Mouse (Mus musculus): ENCODE data around the gene Tmem258. TPM values are rescaled to one million over a fixed set of nuclear protein-coding genes. Genes with fewer than 3 reads are reported as not detected.

The Tmem258 gene
- polyA plus RNA-seq, 1 experiment from 2014 or later: 471 TPM

DNA sequence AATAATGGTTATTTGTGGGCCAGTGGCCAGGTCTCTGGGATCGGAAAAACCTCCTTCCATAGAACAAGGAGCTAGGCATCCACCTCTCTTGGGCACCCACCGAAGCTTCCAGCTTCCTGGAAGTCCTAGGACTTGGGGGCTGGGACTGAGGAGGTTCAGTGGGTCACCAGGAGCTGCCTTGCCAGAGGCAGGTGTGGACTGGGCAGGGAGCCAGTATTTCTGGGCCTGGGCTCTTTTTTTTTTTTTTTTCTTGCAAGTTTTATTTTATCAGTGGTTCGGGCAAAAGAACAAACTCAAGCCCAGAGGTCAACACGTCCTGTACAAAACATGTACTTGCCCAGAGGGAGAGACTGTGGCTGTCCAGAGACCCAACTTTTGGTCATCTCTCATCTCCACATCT is 22.0 kb downstream of the Tmem258 start:
- H3K27me3 ChIP-seq: no peaks in the 10 kb centered on the region
- no peak overlapping the region for H3K9ac ChIP-seq
- ATAC-seq (ENCODE audit: insufficient number of reproducible peaks, low FRiP score, low TSS enrichment, low read depth): no peak
- no peaks in the 10 kb centered on the region for H3K36me3 ChIP-seq
- no peak overlapping the region for H3K27ac ChIP-seq
- H3K4me1 ChIP-seq: peaks cover 13% of the 10 kb centered on the region
- no peak overlapping the region for H3K4me2 ChIP-seq
- no peaks in the 10 kb centered on the region for H3K9me3 ChIP-seq
- WGBS: 68% methylated on average over 4 of the region's 4 CpGs
- no peak overlapping the region for H3K4me3 ChIP-seq

DNA sequence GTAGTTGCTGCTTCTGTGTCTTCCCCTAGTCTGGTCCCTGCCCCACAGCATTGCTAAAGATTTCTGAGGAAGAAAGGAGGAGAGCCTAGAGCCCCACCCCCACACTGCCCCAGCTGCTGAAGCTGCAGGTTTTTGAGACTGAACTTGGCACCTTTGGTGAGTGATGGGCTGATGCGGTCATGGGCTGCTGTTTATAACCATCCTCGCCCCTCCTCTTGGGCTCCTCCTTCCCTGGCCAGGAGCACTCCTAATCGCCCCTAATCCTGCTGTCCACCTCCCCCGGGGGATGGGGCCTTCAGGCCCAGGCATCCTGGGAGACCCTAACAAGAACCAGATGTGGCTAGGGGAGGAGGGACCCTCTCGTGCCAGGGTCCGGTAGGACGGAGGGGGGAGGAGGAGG is 27.2 kb downstream of the Tmem258 start:
- WGBS: 12% methylated on average over 7 of the region's 7 CpGs
- Histone ChIP-seq H3K27me3 (0 out of 2 replicates have a peak, but pooled peaks cover 3% of the 10 kb centered on the region), H3K27ac (no peak overlapping the region), H3K4me2 (no peak overlapping the region), H3K9ac (no peak overlapping the region), H3K4me1 (peaks cover 13% of the 10 kb centered on the region), H3K36me3 (no peaks in the 10 kb centered on the region), H3K9me3 (no peaks in the 10 kb centered on the region), H3K4me3 (no peak overlapping the region)
- no peak for ATAC-seq (ENCODE audit: insufficient number of reproducible peaks, low FRiP score, low TSS enrichment, low read depth)

DNA sequence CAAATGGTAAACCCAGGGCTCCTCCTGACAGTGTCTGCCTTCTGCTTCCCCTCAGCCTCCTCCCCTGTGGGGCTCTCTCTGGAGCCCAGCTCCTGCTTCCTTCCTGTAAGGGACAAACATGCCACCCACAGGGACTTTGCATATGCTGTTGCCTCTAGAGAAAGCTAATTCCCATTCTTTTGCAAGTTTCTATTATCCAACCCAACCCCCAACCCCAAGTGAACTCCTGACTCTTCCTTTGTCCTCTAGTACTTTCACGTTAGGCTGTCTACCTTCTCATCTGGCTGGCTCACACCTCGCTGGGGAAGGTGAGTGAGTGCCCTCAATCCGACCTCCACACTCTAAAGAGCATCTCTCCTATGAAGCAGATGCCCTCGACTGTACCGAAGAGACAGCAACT is 28.1 kb downstream of the Tmem258 start:
- Histone ChIP-seq H3K36me3 (no peaks in the 10 kb centered on the region), H3K9ac (no peak overlapping the region), H3K9me3 (no peaks in the 10 kb centered on the region), H3K27ac (no peak overlapping the region), H3K27me3 (0 out of 2 replicates have a peak, but pooled peaks cover 3% of the 10 kb centered on the region), H3K4me3 (no peak overlapping the region), H3K4me1 (peaks cover 13% of the 10 kb centered on the region), H3K4me2 (no peak overlapping the region)
- WGBS: 22% methylated on average over 5 of the region's 5 CpGs
- no peak for ATAC-seq (ENCODE audit: insufficient number of reproducible peaks, low FRiP score, low TSS enrichment, low read depth)

DNA sequence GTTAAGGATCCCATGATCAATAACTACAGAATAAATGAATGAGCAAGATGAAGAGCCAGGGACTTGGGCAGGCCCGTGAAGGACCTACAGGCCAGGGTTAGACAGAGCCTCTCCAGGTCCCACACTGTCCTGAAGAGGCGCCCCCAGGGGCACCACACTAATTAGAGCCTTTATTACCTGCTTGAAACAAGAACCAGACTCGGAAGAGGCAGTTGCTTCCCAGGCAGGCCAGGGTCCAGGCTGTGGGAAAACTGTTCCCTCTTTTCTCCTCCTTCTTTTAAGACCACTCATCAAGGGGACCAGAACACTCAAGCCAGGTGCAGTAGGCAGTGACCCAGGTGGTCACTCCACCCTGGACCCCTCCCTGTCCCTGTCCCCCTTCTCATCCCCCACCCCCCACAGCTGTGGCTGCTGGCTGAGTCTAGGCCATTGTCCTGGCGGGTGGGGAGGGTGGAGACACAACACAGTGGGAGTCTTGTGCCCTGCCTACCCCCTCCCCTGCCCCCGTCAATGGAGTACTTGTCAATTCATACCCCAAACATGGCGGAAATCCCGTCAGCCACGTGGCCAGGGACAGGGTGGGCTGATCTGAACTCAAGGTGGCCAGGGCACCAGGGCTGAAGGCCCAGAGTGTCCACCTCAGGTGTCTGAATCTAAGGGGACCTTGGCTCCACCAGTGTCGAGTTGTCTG is 28.7 kb downstream of the Tmem258 start:
- no peak overlapping the region for H3K27ac ChIP-seq

DNA sequence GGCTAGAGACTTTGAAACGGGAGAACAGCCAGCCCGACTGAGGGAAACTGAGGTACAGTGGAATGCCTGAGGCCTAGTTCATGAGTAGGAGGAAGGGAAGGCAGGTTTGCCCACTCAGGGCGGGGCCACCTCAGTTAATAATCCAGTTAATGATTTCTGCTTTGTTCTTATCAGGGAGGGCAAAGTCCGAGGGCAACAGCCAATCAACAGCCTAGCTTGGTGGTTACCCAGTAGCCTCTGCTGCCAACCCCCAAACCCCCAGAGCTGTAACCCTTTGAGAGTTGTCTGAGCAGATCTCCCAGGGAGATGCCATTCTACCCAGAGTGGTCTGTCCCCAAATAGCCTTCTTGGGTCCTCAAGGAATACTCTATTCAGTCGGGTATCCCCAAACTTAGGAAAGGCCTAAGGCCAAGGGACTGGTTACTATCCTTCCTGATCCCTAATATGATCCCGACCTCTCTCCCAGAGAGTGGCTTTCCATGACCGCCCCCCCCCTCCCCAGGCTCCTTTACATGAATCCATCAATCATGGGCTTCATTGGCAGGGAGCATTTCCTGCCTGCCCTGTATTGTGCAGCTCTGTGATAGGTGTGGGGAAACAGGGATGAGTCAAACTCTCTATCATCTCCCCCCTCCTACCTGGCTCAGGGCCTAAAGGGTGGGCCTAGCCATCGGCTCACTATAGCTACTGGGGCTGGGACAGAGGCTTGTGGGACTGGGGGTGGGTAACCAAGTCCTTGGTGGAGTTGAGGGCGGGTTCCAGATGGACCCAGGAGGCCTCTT is 32.2 kb downstream of the Tmem258 start:
- Histone ChIP-seq H3K27me3 (peaks cover 9% of the 10 kb centered on the region; the same call in 1 of the 2 replicates), H3K4me2 (no peak overlapping the region), H3K27ac (no peak overlapping the region), H3K36me3 (no peaks in the 10 kb centered on the region), H3K4me1 (peaks cover 24% of the 10 kb centered on the region), H3K9ac (no peak overlapping the region), H3K4me3 (no peak overlapping the region), H3K9me3 (no peaks in the 10 kb centered on the region)
- no peak for ATAC-seq (ENCODE audit: insufficient number of reproducible peaks, low FRiP score, low TSS enrichment, low read depth)
- WGBS: 75% methylated on average over 9 of the region's 9 CpGs

More for the DNA sequence above, 28.7 kb downstream of the Tmem258 start:
- no peak for ATAC-seq (ENCODE audit: insufficient number of reproducible peaks, low FRiP score, low TSS enrichment, low read depth)
- no peak overlapping the region for H3K4me3 ChIP-seq
- H3K4me2 ChIP-seq: no peak overlapping the region
- H3K4me1 ChIP-seq: peaks cover 13% of the 10 kb centered on the region
- WGBS: 29% methylated on average over 9 of the region's 9 CpGs
- H3K36me3 ChIP-seq: no peaks in the 10 kb centered on the region
- no peak overlapping the region for H3K9ac ChIP-seq
- H3K27me3 ChIP-seq: 0 out of 2 replicates have a peak, but pooled peaks cover 3% of the 10 kb centered on the region
- no peaks in the 10 kb centered on the region for H3K9me3 ChIP-seq

DNA sequence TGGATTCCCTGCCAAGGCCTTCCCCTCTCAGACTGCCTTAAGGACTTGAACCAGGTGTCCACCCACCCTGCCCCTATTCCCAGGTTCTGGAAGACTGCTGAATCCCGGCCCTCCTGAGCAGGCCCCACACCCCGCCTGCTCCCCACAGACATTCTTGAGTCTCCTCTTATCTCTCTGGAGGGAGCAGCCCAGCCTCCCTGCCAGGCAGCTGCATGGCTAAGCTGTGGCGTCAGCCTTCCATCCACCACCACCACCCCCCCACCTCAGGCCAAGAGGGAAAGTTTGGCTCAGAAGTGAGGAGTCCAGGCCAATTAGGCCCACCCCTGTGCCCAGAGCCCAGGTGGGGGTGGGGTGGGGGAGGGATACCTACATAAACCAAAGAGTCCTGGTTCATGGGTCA is 34.7 kb downstream of the Tmem258 start:
- Histone ChIP-seq H3K9ac (no peak overlapping the region), H3K4me3 (no peak overlapping the region), H3K4me2 (no peak overlapping the region), H3K27me3 (peaks cover 6% of the 10 kb centered on the region; the same call in 1 of the 2 replicates), H3K4me1 (peaks cover 18% of the 10 kb centered on the region), H3K9me3 (no peaks in the 10 kb centered on the region), H3K36me3 (no peaks in the 10 kb centered on the region), H3K27ac (no peak overlapping the region)
- 54% methylated on average over 3 of the region's 3 CpGs for WGBS
- no peak for ATAC-seq (ENCODE audit: insufficient number of reproducible peaks, low FRiP score, low TSS enrichment, low read depth)

- H3K27me3 ChIP-seq: peaks cover 6% of the 10 kb centered on the region; the same call in 1 of the 2 replicates
These were observed 35.6 kb downstream of the Tmem258 start for GRCm38 (mm10) chr19:10239419-10239818.

GRCm38 (mm10) chr19:10239975-10240653 is 36.3 kb downstream of the Tmem258 start:
- peak overlapping the region; percentile 35 for H3K9ac ChIP-seq
- H3K27me3 ChIP-seq: peaks cover 6% of the 10 kb centered on the region; the same call in 1 of the 2 replicates
- WGBS: 4% methylated on average over 26 of the region's 26 CpGs
- peak overlapping the region; percentile 49 for H3K4me3 ChIP-seq
- H3K36me3 ChIP-seq: no peaks in the 10 kb centered on the region
- H3K27ac ChIP-seq: no peak overlapping the region
- peaks cover 18% of the 10 kb centered on the region for H3K4me1 ChIP-seq
- H3K4me2 ChIP-seq: peak overlapping the region; percentile 92
- no peaks in the 10 kb centered on the region for H3K9me3 ChIP-seq
- no peak; the same call in 1 of the 2 replicates for ATAC-seq (ENCODE audit: insufficient number of reproducible peaks, low FRiP score, low TSS enrichment, low read depth)

More at GRCm38 (mm10) chr19:10239419-10239818, 35.6 kb downstream of the Tmem258 start:
- WGBS: 37% methylated on average over 2 of the region's 2 CpGs
- ATAC-seq (ENCODE audit: insufficient number of reproducible peaks, low FRiP score, low TSS enrichment, low read depth): no peak
- no peak overlapping the region for H3K4me2 ChIP-seq
- H3K4me1 ChIP-seq: peaks cover 18% of the 10 kb centered on the region
- H3K9me3 ChIP-seq: no peaks in the 10 kb centered on the region
- H3K9ac ChIP-seq: no peak overlapping the region
- H3K4me3 ChIP-seq: no peak overlapping the region
- H3K36me3 ChIP-seq: no peaks in the 10 kb centered on the region
- no peak overlapping the region for H3K27ac ChIP-seq

DNA sequence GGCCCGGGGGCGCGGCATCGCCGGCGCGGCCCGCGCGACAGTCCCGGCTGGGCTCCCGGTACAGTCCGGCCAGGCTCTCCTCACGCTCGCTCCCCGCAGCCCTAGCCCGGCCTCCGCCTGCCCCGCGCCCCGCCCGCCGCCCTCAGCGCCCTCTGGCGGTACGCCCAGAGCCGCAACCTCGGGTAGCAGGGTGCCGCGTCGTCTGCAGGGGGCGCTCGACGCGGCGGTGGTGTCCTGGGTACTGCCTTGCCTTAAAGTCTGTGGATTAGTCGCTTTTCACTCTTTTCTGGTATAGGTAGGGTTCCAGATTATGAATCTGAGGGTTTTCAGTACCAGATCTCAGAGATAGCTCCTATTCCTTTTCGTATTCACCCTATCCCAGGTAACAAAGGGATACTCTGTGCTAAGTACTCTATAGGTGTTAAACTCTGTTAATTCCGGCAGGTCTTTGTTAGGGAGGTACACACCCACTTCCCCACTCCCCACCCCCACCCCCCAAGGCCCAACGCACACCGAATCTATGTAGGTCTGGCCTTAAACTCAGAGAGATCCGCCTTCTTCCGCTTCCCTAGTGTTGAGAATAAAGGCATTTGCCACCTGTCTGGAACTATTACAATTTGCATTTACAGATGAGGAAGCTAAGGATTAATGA is 37.0 kb downstream of the Tmem258 start, which contains the start of gene Myrf:
Gene Myrf, minus strand, starts transcription at position 95 of the 652 bp plus-strand sequence.
- WGBS: 8% methylated on average over 39 of the region's 43 CpGs
- Histone ChIP-seq H3K4me2 (peak within 1 kb of the TSS; percentile 92), H3K9ac (peak within 1 kb of the TSS; percentile 35), H3K27me3 (peaks cover 6% of the 10 kb centered on the region; the same call in 1 of the 2 replicates), H3K9me3 (no peaks in the 10 kb centered on the region), H3K36me3 (no peaks in the 10 kb centered on the region), H3K4me1 (peaks cover 18% of the 10 kb centered on the region), H3K4me3 (peak within 1 kb of the TSS; percentile 49), H3K27ac (no peak within 1 kb of the TSS)
- peak; percentile 62 for ATAC-seq (ENCODE audit: insufficient number of reproducible peaks, low FRiP score, low TSS enrichment, low read depth)

DNA sequence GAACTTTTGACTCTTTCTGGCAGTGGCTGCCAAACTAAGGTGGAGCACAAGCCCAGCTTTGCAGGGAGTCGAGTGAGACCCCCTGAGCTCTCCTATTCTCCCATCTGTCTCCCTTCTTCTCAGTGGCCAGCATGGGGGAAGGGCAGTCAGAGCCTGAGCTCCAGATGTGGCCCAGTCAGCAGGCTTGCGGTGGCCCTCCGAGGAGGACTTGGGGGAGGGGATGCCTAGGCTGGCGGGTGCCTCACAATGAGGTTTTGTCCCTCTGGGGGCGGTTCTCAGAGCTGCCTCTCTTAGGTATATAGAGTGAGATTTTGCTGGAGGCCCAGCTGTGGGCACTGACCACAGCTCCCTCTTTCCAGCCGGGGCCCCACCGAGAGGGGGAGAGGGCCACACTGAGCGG is 39.1 kb downstream of the Tmem258 start:
- Histone ChIP-seq H3K27ac (no peak overlapping the region), H3K36me3 (no peaks in the 10 kb centered on the region; the same call in 1 of the 2 replicates), H3K4me1 (peaks cover 31% of the 10 kb centered on the region)

GRCm38 (mm10) chr19:10244183-10244582 is 40.4 kb downstream of the Tmem258 start:
- 18% methylated on average over 3 of the region's 3 CpGs for WGBS
- H3K4me2 ChIP-seq: no peak overlapping the region
- no peaks in the 10 kb centered on the region for H3K9me3 ChIP-seq
- no peaks in the 10 kb centered on the region; the same call in 1 of the 2 replicates for H3K36me3 ChIP-seq
- H3K4me1 ChIP-seq: peaks cover 31% of the 10 kb centered on the region
- no peak for ATAC-seq (ENCODE audit: insufficient number of reproducible peaks, low FRiP score, low TSS enrichment, low read depth)
- H3K9ac ChIP-seq: no peak overlapping the region
- peaks cover 6% of the 10 kb centered on the region; the same call in 1 of the 2 replicates for H3K27me3 ChIP-seq
- no peak overlapping the region for H3K27ac ChIP-seq
- H3K4me3 ChIP-seq: no peak overlapping the region

More for the DNA sequence above, 39.1 kb downstream of the Tmem258 start:
- ATAC-seq (ENCODE audit: insufficient number of reproducible peaks, low FRiP score, low TSS enrichment, low read depth): no peak
- no peak overlapping the region for H3K4me2 ChIP-seq
- WGBS: 18% methylated on average over 8 of the region's 8 CpGs
- H3K9me3 ChIP-seq: no peaks in the 10 kb centered on the region
- no peak overlapping the region for H3K9ac ChIP-seq
- H3K4me3 ChIP-seq: no peak overlapping the region
- peaks cover 6% of the 10 kb centered on the region; the same call in 1 of the 2 replicates for H3K27me3 ChIP-seq
